Mouse (Mus musculus) neural tube, embryonic 15.5 days (tissue): ENCODE measurements around the gene Vamp8. TPM values are rescaled to one million over a fixed set of nuclear protein-coding genes. Genes with fewer than 3 reads are reported as not detected.

Experiments used
- ATAC-seq: fragments of 200-750 bp; cut with Nextera tagmentation; 2 replicates; pipeline ENCODE4 v1.8.0; 2017; ENCODE audit warnings: mild to moderate bottlenecking, moderate TSS enrichment, moderate library complexity; ENCODE audit not compliant: low FRiP score
- H3K27ac ChIP-seq: fragments of 300-500 bp; sonication (generic); replicated peaks from 2 replicates; pipeline ENCODE4 v1.5.1; 2015; ENCODE audit warnings: mild to moderate bottlenecking, inconsistent platforms
- H3K27me3 ChIP-seq: fragments of 300-500 bp; sonication (generic); replicated peaks from 2 replicates; pipeline ENCODE4 v1.6.1; 2015; ENCODE audit warnings: inconsistent platforms
- H3K36me3 ChIP-seq: fragments of 300-500 bp; sonication (generic); 2 replicates; pipeline ENCODE4 v1.6.1; 2015; ENCODE audit warnings: inconsistent platforms
- H3K4me1 ChIP-seq: fragments of 300-500 bp; sonication (generic); 2 replicates; pipeline ENCODE4 v1.6.1; 2015; ENCODE audit warnings: inconsistent platforms
- H3K4me2 ChIP-seq: fragments of 300-500 bp; sonication (generic); 2 replicates; pipeline ENCODE4 v1.6.1; 2015; ENCODE audit warnings: inconsistent platforms, mild to moderate bottlenecking, moderate library complexity
- H3K4me3 ChIP-seq: fragments of 300-500 bp; sonication (generic); replicated peaks from 2 replicates; pipeline ENCODE4 v1.5.1; 2015; ENCODE audit warnings: mild to moderate bottlenecking, inconsistent platforms
- H3K9ac ChIP-seq: fragments of 300-500 bp; sonication (generic); replicated peaks from 2 replicates; pipeline ENCODE4 v1.6.1; 2015; ENCODE audit warnings: mild to moderate bottlenecking, inconsistent platforms
- H3K9me3 ChIP-seq: fragments of 300-500 bp; sonication (generic); replicated peaks from 2 replicates; pipeline ENCODE4 v1.6.1; 2016; ENCODE audit warnings: inconsistent platforms
- WGBS: fragments of 180-500 bp; shearing (Covaris S2); methylation state at CpG from one replicate; pipeline ENCODE4 v1.1.7; 2015; ENCODE audit warnings: mixed read lengths; 5-methylcytosine and 5-hydroxymethylcytosine counted together
- polyA plus RNA-seq: library from polyadenylated mRNA; unstranded; fragments of >200 nt; fragmentation: Nextera tagmentation; extraction: Ambion mirVana; gene quantifications from 2 replicates; pipeline ENCODE4 v1.2.1, GENCODE M21; 2015

Vamp8 gene
- polyA plus RNA-seq, 1 experiment from 2014 or later, result 19.1 TPM

DNA sequence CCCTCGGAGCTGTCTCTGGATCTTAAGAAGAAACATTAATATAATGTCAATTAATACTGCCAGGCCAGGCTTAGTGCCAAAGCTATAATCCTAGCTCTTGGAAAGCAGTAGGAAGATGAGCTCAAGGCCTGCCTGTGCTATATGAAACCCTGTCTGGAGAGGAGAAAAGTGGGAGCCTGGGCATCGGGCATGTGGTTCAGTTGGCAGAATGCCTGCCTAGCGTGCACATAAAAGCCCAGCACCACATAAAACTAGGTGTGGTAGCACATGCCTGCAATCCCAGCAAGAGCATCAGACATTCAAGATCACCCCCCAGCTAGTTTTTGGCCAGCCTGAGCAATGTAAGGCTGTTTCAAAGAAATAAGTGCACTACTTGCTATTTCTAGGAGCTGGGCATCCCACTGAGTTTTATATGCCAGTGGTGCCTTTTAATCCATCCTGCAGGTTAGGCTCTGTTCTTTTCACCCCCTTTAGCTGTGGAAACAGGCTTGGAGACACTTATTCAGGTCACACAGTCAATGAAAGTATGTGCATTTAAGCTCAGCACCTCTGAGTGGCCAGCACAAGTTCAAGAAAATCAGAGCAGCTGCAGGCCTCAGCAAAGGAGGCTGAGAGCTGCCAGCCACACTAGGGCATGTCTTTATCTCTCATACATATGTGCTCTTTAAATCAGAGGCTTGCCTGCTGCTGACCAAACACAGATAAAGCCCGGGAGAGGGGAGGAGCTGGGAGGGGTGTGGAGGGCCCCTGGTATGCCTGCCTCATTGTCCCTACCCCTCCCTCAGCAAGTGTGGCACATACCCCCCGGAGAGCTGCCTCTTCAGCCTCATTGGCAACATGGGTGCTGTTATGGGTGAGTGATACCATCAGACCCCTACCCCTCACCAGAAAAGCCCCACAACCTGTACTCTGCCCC, 33.1 kb downstream of the Vamp8 start:
- 74% methylated on average over 5 of the region's 5 CpGs for WGBS
- Histone ChIP-seq H3K27me3 (no peaks in the 10 kb centered on the region), H3K4me3 (no peak overlapping the region), H3K9me3 (no peaks in the 10 kb centered on the region), H3K4me1 (peaks cover 64% of the 10 kb centered on the region), H3K9ac (no peak overlapping the region), H3K27ac (0 out of 2 replicates have a peak overlapping the region, but pooled peaks have one; percentile 13), H3K36me3 (peaks cover 30% of the 10 kb centered on the region; the same call in 1 of the 2 replicates), H3K4me2 (no peak overlapping the region)
- no peak for ATAC-seq

DNA sequence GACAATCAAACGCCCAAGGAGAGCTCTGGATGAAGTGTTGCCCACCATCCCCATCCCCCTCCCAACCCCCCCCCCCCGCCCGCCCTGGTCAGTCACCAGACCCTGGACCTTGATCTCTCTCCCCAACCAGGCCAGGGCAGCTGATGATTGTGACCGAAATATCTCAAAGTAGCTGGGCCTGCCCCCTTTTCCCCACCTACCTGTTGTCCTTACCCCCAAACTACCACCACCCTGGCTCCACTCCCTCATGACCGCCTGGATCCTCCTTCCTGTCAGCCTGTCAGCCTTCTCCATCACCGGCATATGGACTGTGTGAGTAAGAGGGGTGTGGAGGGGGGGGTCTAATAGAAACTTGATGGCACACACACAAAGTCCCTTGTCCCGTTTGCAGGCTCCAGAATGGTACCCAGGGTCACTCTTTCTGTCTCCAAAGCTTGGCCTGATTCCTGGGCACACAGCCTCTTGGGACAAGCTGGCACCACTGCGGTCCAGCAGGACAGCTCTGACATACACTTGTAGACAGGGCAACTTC, 34.4 kb downstream of the Vamp8 start:
- H3K36me3 ChIP-seq, result peaks cover 30% of the 10 kb centered on the region; the same call in 1 of the 2 replicates
- no peaks in the 10 kb centered on the region for H3K9me3 ChIP-seq
- peak overlapping the region; percentile 73 for H3K4me3 ChIP-seq
- ATAC-seq, result peak; percentile 2; the same call in 1 of the 2 replicates
- H3K27ac ChIP-seq, result peak overlapping the region; percentile 72
- H3K9ac ChIP-seq, result peak overlapping the region; percentile 72
- peaks cover 60% of the 10 kb centered on the region for H3K4me1 ChIP-seq
- H3K27me3 ChIP-seq, result no peaks in the 10 kb centered on the region
- H3K4me2 ChIP-seq, result peak overlapping the region; percentile 95
- 34% methylated on average over 8 of the region's 8 CpGs for WGBS

DNA sequence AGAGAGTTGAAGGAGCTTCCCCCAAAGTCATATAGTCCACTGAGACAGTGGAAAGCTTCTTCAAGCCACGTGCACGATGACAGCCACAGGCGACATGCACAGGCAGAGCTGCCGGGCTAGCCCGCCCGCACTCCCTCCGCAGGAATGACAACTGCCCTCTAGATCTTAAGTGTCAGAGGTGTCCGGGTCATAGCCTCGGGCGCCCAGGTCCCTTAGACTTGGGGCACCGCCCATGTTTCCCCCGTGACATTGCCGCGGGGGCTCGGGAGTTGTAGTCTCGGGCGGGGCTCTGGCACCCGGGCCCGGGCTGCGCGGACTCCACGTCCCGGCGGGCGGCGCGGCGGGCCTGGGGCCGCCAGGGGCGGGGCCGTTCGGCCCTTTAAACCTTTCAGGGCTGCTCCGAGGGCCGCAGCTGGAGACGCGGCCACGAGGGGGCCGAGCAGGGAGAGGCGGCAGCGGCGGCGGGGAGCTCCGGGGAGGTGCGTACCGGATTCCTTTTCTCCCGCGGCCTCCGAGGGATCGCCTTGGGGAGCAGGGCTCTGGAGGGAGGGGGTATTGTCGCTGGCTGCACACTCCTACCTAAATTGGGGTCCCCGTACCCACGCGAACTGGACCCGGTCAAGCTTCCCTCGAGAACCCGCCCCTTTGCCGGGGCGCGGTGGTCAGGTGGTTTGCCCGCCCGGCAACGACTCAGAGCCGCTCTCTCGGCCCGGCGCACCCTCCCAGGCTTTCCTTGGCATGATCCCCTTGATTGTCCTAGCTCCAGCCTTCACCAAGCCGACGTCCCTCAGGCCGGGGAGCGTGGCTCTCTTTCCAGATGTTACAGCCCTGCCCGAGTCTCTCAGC, 35.2 kb downstream of the Vamp8 start, which contains the start of gene Tmem150a:
Gene Tmem150a, plus strand, starts transcription at position 382 of the 846 bp plus-strand sequence.
- H3K27me3 ChIP-seq, result no peaks in the 10 kb centered on the region
- H3K4me2 ChIP-seq, result peak within 1 kb of the TSS; percentile 95
- WGBS, result under 1% methylated on average over 59 of the region's 71 CpGs
- peak within 1 kb of the TSS; percentile 72 for H3K27ac ChIP-seq
- H3K4me3 ChIP-seq, result peak within 1 kb of the TSS; percentile 73
- no peaks in the 10 kb centered on the region for H3K9me3 ChIP-seq
- H3K9ac ChIP-seq, result peak within 1 kb of the TSS; percentile 72
- ATAC-seq, result peak; percentile 89
- peaks cover 32% of the 10 kb centered on the region for H3K36me3 ChIP-seq
- H3K4me1 ChIP-seq, result peaks cover 56% of the 10 kb centered on the region

DNA sequence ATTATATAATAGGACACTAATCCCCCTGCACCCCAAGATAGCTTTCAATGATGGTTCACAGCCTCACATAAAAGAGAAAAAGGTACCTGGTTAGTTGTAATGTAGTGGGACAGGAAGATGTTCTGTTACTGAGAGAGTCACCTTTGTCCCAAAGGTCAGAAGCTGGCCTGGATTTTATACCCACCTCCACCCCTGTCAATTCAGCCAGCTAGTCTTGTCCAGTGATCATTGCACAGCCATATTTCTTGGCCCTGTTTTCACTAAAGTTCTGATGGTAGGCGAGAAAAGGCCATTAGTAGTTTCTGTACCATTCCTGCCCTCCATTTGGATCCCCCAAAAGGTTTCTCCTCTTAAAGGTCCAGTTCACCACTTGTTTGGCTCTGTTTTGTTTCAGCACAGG, 36.5 kb downstream of the Vamp8 start:
- Histone ChIP-seq H3K27me3 (no peaks in the 10 kb centered on the region), H3K4me3 (no peak overlapping the region), H3K4me2 (peak overlapping the region; percentile 95; the same call in 1 of the 2 replicates), H3K27ac (no peak overlapping the region), H3K36me3 (peaks cover 31% of the 10 kb centered on the region), H3K4me1 (peaks cover 54% of the 10 kb centered on the region), H3K9ac (no peak overlapping the region), H3K9me3 (no peaks in the 10 kb centered on the region)
- 79% methylated on average over 1 of the region's 1 CpGs for WGBS
- no peak for ATAC-seq

DNA sequence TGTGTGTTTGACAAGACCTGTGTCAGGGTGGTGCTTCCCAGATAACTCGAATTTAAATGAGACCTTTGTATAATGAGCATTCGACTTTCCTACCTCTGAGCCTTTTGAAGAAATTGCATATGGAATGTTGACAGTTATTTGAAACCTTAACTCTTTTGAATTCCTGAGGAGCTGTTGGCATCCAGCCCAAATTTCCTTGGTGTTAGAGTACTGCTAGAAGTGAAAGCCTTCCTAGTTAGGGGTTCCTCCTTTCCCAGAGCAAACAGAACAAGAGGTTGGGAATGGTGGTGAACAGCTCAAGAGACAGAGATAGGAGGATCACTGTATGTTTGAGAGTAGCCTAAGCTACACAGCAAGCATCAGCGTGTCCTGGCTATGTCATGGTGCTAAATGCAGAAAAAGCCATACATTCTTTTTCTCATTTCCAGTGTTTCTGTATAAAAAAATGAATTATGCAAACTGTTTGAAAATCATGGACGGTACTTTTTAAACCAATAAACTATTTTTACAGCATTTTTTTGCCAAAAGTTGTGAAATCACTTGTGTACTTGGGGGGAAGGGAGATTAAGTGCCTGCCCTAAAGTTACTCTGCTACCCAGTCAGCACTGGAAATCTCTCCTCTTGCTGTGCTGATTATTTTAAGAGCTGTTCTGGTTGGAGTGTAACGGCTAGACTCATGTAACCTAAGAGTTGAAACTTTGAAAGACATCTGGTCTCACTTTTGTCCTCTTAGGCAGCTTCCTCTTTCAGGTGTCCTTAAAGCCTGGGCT, 37.7 kb downstream of the Vamp8 start:
- no peak overlapping the region for H3K4me3 ChIP-seq
- H3K9ac ChIP-seq, result no peak overlapping the region
- H3K36me3 ChIP-seq, result peaks cover 29% of the 10 kb centered on the region
- H3K9me3 ChIP-seq, result no peaks in the 10 kb centered on the region
- WGBS, result 87% methylated on average over 5 of the region's 5 CpGs
- H3K27me3 ChIP-seq, result no peaks in the 10 kb centered on the region
- no peak overlapping the region for H3K27ac ChIP-seq
- peaks cover 63% of the 10 kb centered on the region for H3K4me1 ChIP-seq
- H3K4me2 ChIP-seq, result no peak overlapping the region
- no peak for ATAC-seq

DNA sequence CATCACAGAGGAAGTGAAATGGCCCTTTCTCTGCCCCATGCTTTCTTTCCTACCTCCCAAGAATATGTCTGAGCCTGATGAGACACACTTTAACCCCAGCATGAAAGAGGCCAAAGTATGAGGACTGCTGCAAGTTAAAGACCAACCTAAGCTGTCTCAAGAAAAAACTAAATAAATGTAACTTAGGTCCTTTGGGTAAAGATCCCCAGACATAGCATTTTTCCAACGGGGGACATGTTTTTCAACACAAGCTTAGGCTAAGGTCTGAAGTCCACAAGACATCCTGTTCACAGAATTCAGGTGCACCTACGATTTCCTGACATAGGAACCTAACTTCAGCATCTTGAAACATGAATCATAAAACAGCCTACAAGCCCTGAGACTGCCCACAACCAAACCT, 40.3 kb downstream of the Vamp8 start:
- Histone ChIP-seq H3K9me3 (no peaks in the 10 kb centered on the region), H3K4me2 (no peak overlapping the region), H3K4me3 (no peak overlapping the region), H3K36me3 (peaks cover 25% of the 10 kb centered on the region), H3K27ac (no peak overlapping the region), H3K4me1 (peaks cover 55% of the 10 kb centered on the region), H3K9ac (no peak overlapping the region), H3K27me3 (no peaks in the 10 kb centered on the region)
- 96% methylated on average over 2 of the region's 2 CpGs for WGBS
- no peak for ATAC-seq

DNA sequence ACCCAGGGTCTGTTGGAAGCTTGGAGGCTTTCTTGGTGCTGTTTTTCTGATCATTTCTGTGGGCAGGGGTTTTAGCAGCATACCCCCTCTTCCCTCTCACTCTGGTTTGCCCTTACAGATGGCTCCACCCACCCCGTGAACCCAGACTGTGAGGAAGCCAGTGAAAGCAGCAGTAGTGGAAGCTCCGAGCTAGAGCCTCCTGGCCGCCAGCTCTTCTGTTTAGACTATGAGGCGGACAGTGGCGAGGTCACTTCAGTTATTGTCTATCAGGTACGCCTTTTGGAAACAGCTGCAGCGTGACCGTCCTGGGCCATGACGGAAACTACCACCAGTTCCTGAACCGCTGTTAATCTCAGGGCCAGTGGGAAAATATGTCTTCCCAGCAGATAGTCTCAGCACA, 42.1 kb downstream of the Vamp8 start:
- ATAC-seq, result no peak
- Histone ChIP-seq H3K27me3 (no peaks in the 10 kb centered on the region), H3K27ac (no peak overlapping the region), H3K4me2 (peak overlapping the region; percentile 80), H3K4me3 (peak overlapping the region; percentile 71), H3K36me3 (peaks cover 25% of the 10 kb centered on the region), H3K9ac (no peak overlapping the region), H3K9me3 (no peaks in the 10 kb centered on the region), H3K4me1 (peaks cover 53% of the 10 kb centered on the region)
- 78% methylated on average over 10 of the region's 10 CpGs for WGBS

DNA sequence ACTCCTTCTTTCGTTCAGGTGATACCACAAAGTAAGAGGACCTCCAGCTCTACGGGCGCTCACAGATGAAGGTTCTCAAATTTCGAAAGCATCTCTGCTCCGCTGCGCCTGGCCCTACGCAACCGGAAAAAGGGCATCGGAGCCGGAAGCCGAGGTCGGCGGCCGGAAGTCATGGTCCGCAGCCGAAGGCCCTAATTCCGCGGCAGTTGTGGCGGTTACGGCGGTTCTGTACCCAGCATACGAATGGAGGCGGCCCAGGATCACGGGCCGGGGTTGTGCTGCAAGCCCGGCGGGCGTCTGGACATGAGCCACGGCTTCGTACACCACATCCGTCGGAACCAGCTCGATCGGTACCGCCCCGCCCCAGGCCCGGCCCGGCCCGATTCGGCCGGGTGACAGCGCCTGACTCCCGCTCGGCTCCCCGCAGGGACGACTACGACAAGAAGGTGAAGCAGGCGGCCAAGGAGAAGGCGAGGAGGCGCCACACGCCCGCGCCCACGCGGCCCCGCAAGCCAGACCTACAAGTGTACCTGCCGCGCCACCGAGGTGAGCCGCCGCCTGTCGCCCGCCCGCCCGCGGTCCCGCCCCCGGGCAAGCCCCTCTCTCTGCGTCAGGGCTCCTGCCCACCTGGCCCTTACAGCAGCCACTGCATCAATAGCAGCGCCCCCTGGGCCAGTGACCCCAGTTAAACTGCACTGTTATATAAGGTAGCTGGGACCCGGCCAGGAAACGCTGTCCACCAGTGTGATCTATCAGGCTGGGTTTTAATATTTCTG, 43.1 kb downstream of the Vamp8 start, which contains the start of gene 0610030E20Rik:
Gene 0610030E20Rik, plus strand, starts transcription at position 152 of the 776 bp plus-strand sequence.
- Histone ChIP-seq H3K27me3 (no peaks in the 10 kb centered on the region), H3K9ac (peak within 1 kb of the TSS; percentile 72), H3K4me1 (peaks cover 54% of the 10 kb centered on the region), H3K27ac (peak within 1 kb of the TSS; percentile 88), H3K9me3 (no peaks in the 10 kb centered on the region), H3K4me3 (peak within 1 kb of the TSS; percentile 71), H3K36me3 (peaks cover 25% of the 10 kb centered on the region), H3K4me2 (peak within 1 kb of the TSS; percentile 80)
- WGBS, result under 1% methylated on average over 72 of the region's 72 CpGs
- peak; percentile 74 for ATAC-seq

DNA sequence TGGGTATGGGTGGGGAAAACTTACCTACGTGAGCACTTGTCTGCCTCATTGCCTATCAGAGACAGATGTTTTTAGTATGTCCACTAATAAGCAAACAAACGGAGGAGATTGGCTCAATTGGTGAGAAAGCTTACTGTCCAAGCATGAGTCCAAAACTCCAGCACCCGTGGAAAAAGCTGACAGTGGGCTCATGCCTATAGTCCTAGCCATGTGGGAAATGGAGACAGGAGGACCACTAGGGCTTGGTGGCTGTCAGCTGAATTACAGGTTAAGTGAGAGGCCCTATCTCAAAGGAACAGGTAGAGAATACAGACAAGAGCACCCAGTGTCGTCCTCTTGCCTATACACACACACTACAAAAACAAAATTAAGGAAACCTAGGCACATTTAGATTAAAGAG, 44.2 kb downstream of the Vamp8 start:
- no peak overlapping the region for H3K27ac ChIP-seq
- H3K27me3 ChIP-seq, result no peaks in the 10 kb centered on the region
- ATAC-seq, result no peak
- H3K4me1 ChIP-seq, result peaks cover 52% of the 10 kb centered on the region
- H3K9me3 ChIP-seq, result no peaks in the 10 kb centered on the region
- H3K9ac ChIP-seq, result no peak overlapping the region
- H3K4me3 ChIP-seq, result no peak overlapping the region
- H3K4me2 ChIP-seq, result 0 out of 2 replicates have a peak overlapping the region, but pooled peaks have one; percentile 80
- WGBS, result 85% methylated on average over 4 of the region's 4 CpGs
- H3K36me3 ChIP-seq, result peaks cover 25% of the 10 kb centered on the region

DNA sequence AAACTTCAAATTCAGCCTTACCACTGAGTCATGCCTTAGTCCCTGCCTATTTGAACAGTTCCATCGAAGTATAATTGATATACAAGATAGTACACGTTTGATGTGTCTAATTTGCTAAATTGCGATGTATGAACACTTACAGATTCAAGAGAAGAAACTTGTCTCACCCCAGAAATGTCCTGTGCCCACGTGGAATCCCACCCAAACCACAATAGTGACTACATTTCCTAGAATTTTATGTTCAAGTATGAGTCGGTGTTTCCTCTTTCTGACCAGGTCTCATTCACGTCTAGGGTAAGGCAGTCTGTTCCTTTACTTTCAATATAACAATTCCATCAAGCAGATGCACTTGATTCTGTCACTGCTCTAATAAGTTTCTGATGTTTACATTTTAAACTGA, 44.9 kb downstream of the Vamp8 start:
- Histone ChIP-seq H3K36me3 (peaks cover 22% of the 10 kb centered on the region), H3K27me3 (no peaks in the 10 kb centered on the region), H3K4me3 (peak overlapping the region; percentile 95), H3K9ac (no peak overlapping the region; the same call in 1 of the 2 replicates), H3K27ac (peak overlapping the region; percentile 78; the same call in 1 of the 2 replicates), H3K4me1 (peaks cover 47% of the 10 kb centered on the region), H3K9me3 (no peaks in the 10 kb centered on the region), H3K4me2 (peak overlapping the region; percentile 77)
- WGBS, result 53% methylated on average over 6 of the region's 6 CpGs
- no peak for ATAC-seq
